Mouse (Mus musculus) brain, embryonic 14.5 days (tissue): ENCODE measurements at regions not wholly inside any gene's neighbourhood (a gene's known extent, or its start where the extent isn't known, plus 50 kb on each side); places are given as distances from the start of the nearest gene placed in this dataset.

Experiments
- CTCF ChIP-seq: fragments of 200-500 bp; IDR thresholded peaks from 2 replicates; pipeline ENCODE4 v1.5.1; 2012; ENCODE audit warnings: inconsistent platforms, mild to moderate bottlenecking, moderate library complexity, borderline replicate concordance; ENCODE audit not compliant: insufficient read depth, insufficient read length; ENCODE audit errors: extremely low read depth
- POLR2A ChIP-seq: fragments of 200-500 bp; IDR thresholded peaks from 2 replicates; pipeline ENCODE4 v1.6.1; 2012; ENCODE audit warnings: mild to moderate bottlenecking, inconsistent platforms, borderline replicate concordance; ENCODE audit not compliant: poor library complexity, insufficient read depth, insufficient read length, severe bottlenecking; ENCODE audit errors: extremely low read depth

DNA sequence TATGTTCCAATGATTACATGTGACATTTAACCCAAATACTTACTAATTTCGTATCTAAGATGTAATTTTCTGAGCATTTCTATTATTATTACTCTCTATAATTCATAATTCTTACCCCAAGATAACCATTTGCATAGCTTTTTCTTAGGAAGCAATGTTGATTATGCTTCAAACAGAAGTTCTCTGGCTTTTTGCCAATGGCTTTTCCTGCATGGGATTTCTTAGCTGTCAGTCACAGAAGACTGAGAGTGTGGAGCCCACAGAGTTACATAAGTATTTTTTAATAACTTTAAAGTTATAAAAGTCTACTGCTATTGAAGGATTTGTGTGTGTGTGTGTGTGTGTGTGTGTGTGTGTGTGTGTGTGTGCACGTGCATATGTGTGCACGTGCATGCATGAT is 1020.4 kb upstream of the Sel1l start:
- TF ChIP-seq CTCF, result no peak
- TF ChIP-seq POLR2A, result no peak
